Mouse (Mus musculus) midbrain, embryonic 15.5 days (tissue): Measurements from ENCODE around the gene Itih4. TPM values are rescaled to one million over a fixed set of nuclear protein-coding genes. Genes with fewer than 3 reads are reported as not detected.

Experiments
- ATAC-seq: fragments of 200-750 bp; cut with Nextera tagmentation; replicated peaks from 2 replicates; pipeline ENCODE4 v1.8.0; 2017; ENCODE audit warnings: moderate TSS enrichment
- H3K27ac ChIP-seq: fragments of 300-500 bp; sonication (generic); 2 replicates; pipeline ENCODE4 v1.5.1; 2015; ENCODE audit warnings: mild to moderate bottlenecking, inconsistent platforms
- H3K27me3 ChIP-seq: fragments of 300-500 bp; sonication (generic); replicated peaks from 2 replicates; pipeline ENCODE4 v1.6.1; 2015; ENCODE audit warnings: inconsistent platforms
- H3K36me3 ChIP-seq: fragments of 300-500 bp; sonication (generic); replicated peaks from 2 replicates; pipeline ENCODE4 v1.6.1; 2015; ENCODE audit warnings: inconsistent platforms
- H3K4me1 ChIP-seq: fragments of 300-500 bp; sonication (generic); 2 replicates; pipeline ENCODE4 v1.6.1; 2015; ENCODE audit warnings: inconsistent platforms
- H3K4me2 ChIP-seq: fragments of 300-500 bp; sonication (generic); 2 replicates; pipeline ENCODE4 v1.6.1; 2015; ENCODE audit warnings: inconsistent platforms, mild to moderate bottlenecking, moderate library complexity
- H3K4me3 ChIP-seq: fragments of 300-500 bp; sonication (generic); 2 replicates; pipeline ENCODE4 v1.5.1; 2015; ENCODE audit warnings: mild to moderate bottlenecking, inconsistent platforms
- H3K9ac ChIP-seq: fragments of 300-500 bp; sonication (generic); 2 replicates; pipeline ENCODE4 v1.6.1; 2015; ENCODE audit warnings: mild to moderate bottlenecking, inconsistent platforms
- H3K9me3 ChIP-seq: fragments of 300-500 bp; sonication (generic); 2 replicates; pipeline ENCODE4 v1.6.1; 2016; ENCODE audit warnings: inconsistent platforms
- WGBS: fragments of 180-500 bp; shearing (Covaris S2); methylation state at CpG from one replicate; pipeline ENCODE4 v1.1.7; 2015; ENCODE audit warnings: mixed read lengths; 5-methylcytosine and 5-hydroxymethylcytosine counted together
- polyA plus RNA-seq: library from polyadenylated mRNA; unstranded; fragments of >200 nt; fragmentation: Nextera tagmentation; extraction: Ambion mirVana; gene quantifications from 2 replicates; pipeline ENCODE4 v1.2.1, GENCODE M21; 2015

The Itih4 gene
- polyA plus RNA-seq, 1 experiment from 2014 or later, result not detected

DNA sequence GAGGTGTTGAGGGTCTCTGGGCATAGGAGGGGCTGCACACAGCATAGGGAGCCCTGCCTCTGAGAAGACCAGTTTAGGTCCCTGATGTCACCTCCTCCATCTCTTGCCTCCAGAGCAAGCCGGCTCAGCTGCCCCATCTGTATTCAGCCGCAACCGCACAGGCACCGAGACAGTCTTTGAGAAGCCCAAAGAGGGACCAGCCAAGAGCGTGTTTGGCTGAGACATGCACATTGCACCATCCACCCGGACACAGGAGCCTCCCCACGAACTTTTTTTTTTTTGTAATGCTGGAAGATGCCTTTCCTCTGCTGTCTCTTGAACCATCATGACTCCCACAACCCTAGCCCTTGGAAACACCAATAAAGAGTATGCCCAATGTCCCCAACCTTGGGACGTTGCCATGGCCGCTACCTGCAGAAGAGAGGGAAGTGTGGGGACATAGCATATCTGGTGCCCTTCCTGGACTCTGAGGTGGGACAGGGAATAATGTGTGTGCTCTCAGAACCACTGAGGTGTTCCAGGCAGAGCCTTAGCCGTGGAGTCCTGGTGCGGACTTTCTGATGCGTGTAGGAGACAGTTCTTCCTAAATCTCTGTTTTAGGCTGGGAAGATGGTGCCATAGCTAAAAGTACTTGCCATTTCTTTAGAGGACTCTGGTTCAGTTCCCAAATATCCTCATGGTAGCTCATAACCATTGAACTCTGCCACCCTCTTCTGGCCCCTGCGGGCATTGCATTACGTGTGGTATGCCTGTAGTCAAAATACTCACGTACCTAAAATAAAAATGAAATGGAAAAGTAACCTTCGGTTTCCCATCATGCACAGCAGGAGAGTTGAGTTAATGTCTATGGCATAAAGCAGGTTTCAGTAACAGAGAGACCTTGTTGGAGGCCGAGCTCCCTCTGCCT is 5.2 kb upstream of the Itih4 start:
- H3K27me3 ChIP-seq, result no peaks in the 10 kb centered on the region
- no peak for ATAC-seq
- H3K27ac ChIP-seq, result no peak overlapping the region
- WGBS, result 87% methylated on average over 17 of the region's 17 CpGs
- H3K4me3 ChIP-seq, result no peak overlapping the region
- H3K36me3 ChIP-seq, result no peaks in the 10 kb centered on the region
- H3K4me1 ChIP-seq, result no peaks in the 10 kb centered on the region
- no peak overlapping the region for H3K4me2 ChIP-seq
- H3K9ac ChIP-seq, result no peak overlapping the region
- H3K9me3 ChIP-seq, result no peaks in the 10 kb centered on the region

DNA sequence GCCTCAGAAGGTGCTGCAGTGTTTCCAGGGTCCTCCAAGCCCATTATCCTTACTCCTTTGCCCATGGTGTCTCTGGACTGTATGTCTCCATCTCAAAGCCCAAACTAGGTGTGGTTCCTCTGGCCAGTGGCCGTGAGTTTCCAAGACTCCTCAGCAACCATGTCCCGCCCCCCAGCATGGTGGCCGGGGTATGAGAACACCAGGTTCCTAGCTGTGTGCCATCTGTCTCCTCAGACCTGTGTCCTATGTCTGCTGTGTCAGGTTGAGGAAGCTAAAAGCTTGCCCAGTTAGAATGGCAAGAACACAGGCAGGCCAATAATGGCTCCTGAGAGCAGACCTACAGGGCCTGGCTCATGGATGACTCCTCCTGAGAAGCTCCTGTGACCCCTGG is 4.6 kb upstream of the Itih4 start:
- Histone ChIP-seq H3K36me3 (no peaks in the 10 kb centered on the region), H3K4me2 (no peak overlapping the region), H3K27ac (no peak overlapping the region), H3K9ac (no peak overlapping the region), H3K4me3 (no peak overlapping the region), H3K4me1 (no peaks in the 10 kb centered on the region), H3K9me3 (no peaks in the 10 kb centered on the region), H3K27me3 (no peaks in the 10 kb centered on the region)
- WGBS, result 86% methylated on average over 3 of the region's 3 CpGs
- ATAC-seq, result no peak

DNA sequence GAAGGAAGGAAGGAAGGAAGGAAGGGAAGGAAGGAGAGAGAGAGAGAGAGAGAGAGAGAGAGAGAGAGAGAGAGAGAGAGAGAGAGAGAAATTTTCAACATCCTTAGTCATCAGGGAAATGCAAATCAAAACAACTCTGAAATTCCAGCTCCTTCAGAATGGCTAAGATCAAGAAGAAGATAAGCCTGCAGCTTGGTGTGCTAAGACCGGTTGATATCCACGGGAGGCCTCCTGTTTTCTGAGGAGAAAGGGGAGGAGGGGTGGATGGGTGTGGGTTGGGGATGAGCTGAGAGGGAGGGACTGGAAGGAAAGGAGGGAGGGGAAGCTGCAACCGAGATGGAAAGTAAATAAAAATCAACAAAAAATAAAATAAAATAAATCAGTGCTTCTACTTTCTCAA is 978 bp upstream of the Itih4 start:
- no peak overlapping the region for H3K4me2 ChIP-seq
- no peak overlapping the region for H3K4me3 ChIP-seq
- no peak overlapping the region for H3K27ac ChIP-seq
- no peaks in the 10 kb centered on the region for H3K36me3 ChIP-seq
- no peaks in the 10 kb centered on the region for H3K27me3 ChIP-seq
- ATAC-seq, result no peak
- 15% methylated on average over 3 of the region's 3 CpGs for WGBS
- H3K9me3 ChIP-seq, result no peaks in the 10 kb centered on the region
- H3K9ac ChIP-seq, result no peak overlapping the region
- no peaks in the 10 kb centered on the region for H3K4me1 ChIP-seq

DNA sequence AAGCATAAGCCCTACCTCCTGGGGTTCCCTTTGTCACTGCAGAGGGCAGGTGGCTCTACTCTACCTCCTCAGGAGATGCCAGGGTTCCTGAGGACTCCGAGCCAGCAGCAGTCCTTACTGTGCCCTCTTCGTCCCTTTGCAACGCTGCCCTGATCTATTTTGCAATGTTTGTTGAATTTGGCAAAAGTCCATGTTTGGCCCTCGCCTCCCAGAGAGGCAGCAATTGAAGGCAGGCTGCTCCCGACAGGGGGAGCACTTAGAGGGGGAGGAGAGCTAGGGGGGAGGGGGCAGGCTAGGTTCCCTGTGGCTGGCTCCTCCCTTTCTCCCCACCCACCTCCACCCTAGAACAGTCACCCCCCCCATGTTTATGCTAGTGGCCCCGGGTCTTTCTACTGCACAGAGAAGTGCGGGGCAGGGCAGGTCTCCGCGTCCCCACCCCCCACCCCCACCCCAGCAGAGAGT is 2.0 kb downstream of the Itih4 start:
- Histone ChIP-seq H3K27me3 (no peaks in the 10 kb centered on the region), H3K27ac (no peak overlapping the region), H3K9ac (no peak overlapping the region), H3K4me3 (no peak overlapping the region), H3K36me3 (no peaks in the 10 kb centered on the region), H3K4me2 (no peak overlapping the region), H3K9me3 (no peaks in the 10 kb centered on the region), H3K4me1 (no peaks in the 10 kb centered on the region)
- ATAC-seq, result no peak
- WGBS, result 25% methylated on average over 9 of the region's 9 CpGs

DNA sequence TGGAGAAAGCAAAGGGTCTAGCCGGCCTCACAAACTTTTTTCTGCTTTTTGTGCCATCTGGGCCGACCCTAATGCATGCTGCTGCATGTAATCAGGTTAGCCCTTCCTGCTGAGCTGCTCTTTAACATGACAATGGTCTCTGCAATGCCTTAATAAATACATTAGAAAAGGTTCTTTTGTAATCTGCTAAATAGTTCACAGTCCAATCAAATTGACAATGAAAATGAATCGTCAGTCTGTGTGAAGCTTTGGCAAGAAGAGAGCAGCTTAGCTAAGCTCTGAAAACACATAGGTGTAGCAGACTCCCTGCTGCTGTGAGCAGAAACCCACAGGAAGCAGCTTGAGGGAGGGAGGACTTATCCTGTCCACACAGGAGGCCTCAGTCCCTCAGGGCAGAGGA is 13.7 kb downstream of the Itih4 start:
- Histone ChIP-seq H3K4me3 (no peak overlapping the region), H3K27me3 (no peaks in the 10 kb centered on the region), H3K4me2 (no peak overlapping the region), H3K9ac (no peak overlapping the region), H3K36me3 (no peaks in the 10 kb centered on the region), H3K4me1 (no peaks in the 10 kb centered on the region), H3K9me3 (no peaks in the 10 kb centered on the region), H3K27ac (no peak overlapping the region)
- no peak for ATAC-seq
- 17% methylated on average over 3 of the region's 3 CpGs for WGBS

DNA sequence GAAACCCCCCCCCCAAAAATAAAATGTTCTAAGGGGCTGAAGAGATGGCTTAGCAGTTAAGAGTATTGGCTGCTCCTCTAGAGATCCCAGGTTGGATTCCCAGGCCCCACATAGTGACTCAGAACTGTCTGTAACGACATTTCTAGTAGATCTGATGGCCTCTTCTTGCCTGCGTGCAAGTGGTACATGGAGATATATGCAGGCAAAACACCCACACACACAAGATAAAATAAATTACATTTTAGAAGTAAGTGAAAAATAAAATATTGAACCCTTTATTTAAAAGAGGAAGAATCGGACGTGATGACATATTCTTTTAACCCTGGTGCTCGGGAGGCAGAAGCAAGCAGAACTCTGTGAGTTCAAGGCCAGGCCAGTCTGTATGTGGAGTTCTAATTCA is 16.4 kb downstream of the Itih4 start:
- Histone ChIP-seq H3K4me2 (no peak overlapping the region), H3K4me1 (no peaks in the 10 kb centered on the region), H3K36me3 (no peaks in the 10 kb centered on the region), H3K4me3 (no peak overlapping the region), H3K27ac (no peak overlapping the region), H3K9ac (no peak overlapping the region), H3K27me3 (no peaks in the 10 kb centered on the region), H3K9me3 (no peaks in the 10 kb centered on the region)
- no peak for ATAC-seq
- WGBS, result 93% methylated on average over 5 of the region's 5 CpGs

DNA sequence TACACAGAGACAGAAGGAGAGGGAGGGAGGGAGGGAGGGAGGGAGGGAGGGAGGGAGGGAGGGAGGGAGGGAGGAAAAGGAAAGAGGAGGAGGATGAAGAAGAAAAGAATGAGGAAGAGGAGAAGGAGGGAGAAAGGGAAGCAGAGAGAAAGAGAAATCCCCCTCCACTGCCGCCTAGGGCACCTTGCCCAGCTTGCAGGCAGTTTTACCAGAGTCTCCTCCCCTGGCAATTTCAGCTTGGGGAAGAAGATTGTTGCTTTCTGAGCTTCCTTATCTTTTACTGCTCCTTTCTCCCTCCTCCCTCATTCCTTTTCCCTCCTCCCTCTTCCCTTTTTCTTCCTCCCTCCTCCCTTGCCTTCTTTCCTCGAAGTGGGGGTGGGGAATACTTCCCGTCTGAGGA is 16.8 kb downstream of the Itih4 start:
- Histone ChIP-seq H3K4me3 (no peak overlapping the region), H3K4me2 (no peak overlapping the region), H3K27ac (no peak overlapping the region), H3K9me3 (no peaks in the 10 kb centered on the region), H3K4me1 (no peaks in the 10 kb centered on the region), H3K36me3 (no peaks in the 10 kb centered on the region), H3K9ac (no peak overlapping the region), H3K27me3 (no peaks in the 10 kb centered on the region)
- 75% methylated on average over 3 of the region's 3 CpGs for WGBS
- no peak for ATAC-seq

DNA sequence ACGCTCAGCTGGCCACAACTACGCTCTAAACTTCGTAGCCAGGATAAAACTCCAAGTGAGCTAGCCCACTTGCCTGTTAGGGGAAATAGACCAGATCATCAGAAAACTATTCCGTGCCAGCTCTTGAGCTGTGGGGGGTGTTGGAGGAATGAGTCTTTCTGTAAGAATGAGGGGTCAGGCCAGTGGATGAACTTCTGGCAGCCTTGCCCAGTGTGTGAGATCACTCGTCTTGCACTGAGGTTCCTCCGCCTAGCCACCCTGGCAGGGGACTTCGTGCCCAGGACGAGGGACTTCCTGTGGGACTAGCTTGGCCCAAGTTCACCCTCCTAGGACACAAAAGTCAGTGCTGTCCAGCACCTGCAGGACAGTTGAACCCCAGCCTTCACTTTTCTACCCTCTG is 18.0 kb downstream of the Itih4 start:
- no peak overlapping the region for H3K4me3 ChIP-seq
- H3K9ac ChIP-seq, result no peak overlapping the region
- no peak overlapping the region for H3K4me2 ChIP-seq
- no peaks in the 10 kb centered on the region for H3K9me3 ChIP-seq
- H3K4me1 ChIP-seq, result no peaks in the 10 kb centered on the region
- 83% methylated on average over 8 of the region's 8 CpGs for WGBS
- H3K36me3 ChIP-seq, result no peaks in the 10 kb centered on the region
- no peaks in the 10 kb centered on the region for H3K27me3 ChIP-seq
- H3K27ac ChIP-seq, result no peak overlapping the region
- ATAC-seq, result no peak

DNA sequence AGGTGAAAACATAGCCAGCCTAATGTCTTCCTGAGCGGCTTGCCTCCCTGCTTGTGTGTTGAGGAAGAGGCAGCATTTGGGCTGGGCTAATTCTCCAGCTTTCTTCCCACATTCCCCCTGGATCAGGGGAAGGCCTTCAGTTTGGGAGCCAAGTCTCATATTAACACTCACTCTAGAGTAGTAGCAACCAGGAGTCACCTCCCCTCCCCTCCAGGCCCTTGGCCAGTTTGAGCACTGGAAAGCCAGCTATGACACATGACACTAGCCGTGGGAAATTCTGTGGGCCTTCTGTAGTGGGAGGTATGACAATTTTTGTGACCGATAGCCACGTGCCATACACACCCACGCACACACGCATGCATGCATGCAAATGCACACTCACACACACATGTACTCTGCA is 19.7 kb downstream of the Itih4 start:
- 92% methylated on average over 6 of the region's 6 CpGs for WGBS

DNA sequence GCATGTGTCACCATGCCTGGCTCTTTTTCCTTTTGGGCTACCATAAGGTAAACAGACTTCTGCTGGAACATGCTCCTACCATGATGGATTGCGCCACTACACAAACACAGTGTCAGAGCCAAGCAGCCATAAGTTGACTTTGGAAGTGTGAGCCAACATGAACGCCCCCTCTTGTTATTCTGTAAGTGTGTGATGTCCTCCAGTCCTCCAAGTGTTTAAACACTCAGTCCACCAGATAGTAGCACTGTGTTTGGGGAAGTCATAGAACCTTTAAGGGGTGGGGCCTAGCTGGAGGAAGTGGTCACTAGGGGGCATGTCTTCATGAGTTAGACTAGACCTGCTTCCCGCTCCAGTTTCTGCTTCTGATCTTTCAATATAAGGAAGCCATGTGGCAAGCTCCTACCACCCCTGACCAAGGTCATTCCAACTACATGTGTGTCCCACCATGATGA is 21.6 kb downstream of the Itih4 start:
- Histone ChIP-seq H3K27ac (no peak overlapping the region), H3K9me3 (no peaks in the 10 kb centered on the region), H3K27me3 (no peaks in the 10 kb centered on the region), H3K4me3 (no peak overlapping the region), H3K4me1 (no peaks in the 10 kb centered on the region), H3K36me3 (no peaks in the 10 kb centered on the region), H3K4me2 (no peak overlapping the region), H3K9ac (no peak overlapping the region)
- no peak for ATAC-seq
- 90% methylated on average over 3 of the region's 3 CpGs for WGBS

More for the DNA sequence above, 19.7 kb downstream of the Itih4 start:
- Histone ChIP-seq H3K9ac (no peak overlapping the region), H3K4me3 (no peak overlapping the region), H3K27me3 (no peaks in the 10 kb centered on the region), H3K36me3 (no peaks in the 10 kb centered on the region), H3K27ac (no peak overlapping the region), H3K4me1 (no peaks in the 10 kb centered on the region), H3K4me2 (no peak overlapping the region), H3K9me3 (no peaks in the 10 kb centered on the region)
- ATAC-seq, result no peak

DNA sequence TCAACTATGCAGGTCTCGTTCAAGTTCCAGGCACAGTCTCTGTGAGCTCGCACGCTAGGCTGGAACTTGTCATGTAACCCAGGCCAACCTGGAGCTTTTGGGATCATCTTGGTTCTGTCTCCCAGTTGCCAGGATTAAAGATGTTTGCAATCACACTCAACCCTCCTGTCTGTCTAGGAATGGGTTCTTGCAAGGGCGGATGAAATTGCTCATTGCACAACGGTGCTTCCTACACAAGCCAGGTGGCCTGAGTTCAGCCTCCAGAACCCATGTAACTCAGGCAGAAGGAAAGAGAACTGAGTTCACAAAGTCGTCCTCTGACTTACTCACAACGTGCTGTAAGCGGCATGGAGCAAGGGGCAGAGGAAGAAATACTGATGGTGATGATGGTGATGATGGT is 24.9 kb downstream of the Itih4 start:
- Histone ChIP-seq H3K9ac (no peak overlapping the region), H3K27me3 (no peaks in the 10 kb centered on the region), H3K9me3 (no peaks in the 10 kb centered on the region), H3K4me2 (no peak overlapping the region), H3K4me1 (no peaks in the 10 kb centered on the region), H3K36me3 (no peaks in the 10 kb centered on the region), H3K27ac (no peak overlapping the region), H3K4me3 (no peak overlapping the region)
- ATAC-seq, result no peak
- 91% methylated on average over 8 of the region's 8 CpGs for WGBS

DNA sequence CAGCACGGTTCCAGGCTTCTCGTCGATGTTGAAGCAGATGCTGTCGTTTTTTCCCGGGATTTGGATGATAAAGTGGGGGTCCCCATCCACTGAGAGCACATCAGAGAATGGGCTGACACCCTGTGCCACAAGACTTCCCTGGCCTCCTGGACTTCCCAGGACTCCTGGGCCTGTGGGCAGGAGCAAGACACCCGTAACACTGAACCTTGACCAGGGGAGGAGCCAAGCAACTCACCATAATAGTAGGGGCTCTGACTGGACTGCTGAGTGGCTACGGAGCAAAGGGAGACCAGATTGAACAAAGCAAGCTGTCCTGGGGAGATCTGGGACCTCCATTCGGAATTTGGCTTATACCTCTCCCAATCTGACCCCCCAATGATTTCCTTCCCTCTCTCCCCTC is 26.4 kb downstream of the Itih4 start:
- H3K4me1 ChIP-seq, result no peaks in the 10 kb centered on the region
- 80% methylated on average over 8 of the region's 8 CpGs for WGBS
- no peaks in the 10 kb centered on the region for H3K27me3 ChIP-seq
- H3K36me3 ChIP-seq, result no peaks in the 10 kb centered on the region
- no peak overlapping the region for H3K4me2 ChIP-seq
- no peak for ATAC-seq
- no peak overlapping the region for H3K4me3 ChIP-seq
- no peak overlapping the region for H3K27ac ChIP-seq
- no peaks in the 10 kb centered on the region for H3K9me3 ChIP-seq
- H3K9ac ChIP-seq, result no peak overlapping the region

DNA sequence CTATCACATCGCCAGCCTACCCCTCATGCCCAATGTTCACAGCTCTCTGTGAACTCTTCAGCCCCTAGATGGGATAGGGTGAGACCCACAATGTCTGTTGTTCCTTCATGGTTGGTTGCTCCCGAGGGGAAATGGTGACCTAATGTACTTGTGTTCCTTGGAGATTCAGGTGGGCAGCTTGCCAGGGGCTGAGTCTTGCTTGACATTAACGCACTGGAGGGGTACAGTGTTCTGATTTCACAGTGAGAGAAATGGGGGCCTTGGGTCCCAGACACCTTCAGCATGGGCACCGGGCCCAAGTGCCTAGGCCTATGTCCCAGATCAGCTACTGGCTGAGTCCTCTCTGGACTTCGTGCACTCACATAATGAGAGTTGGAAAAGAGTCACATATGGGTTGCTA is 27.1 kb downstream of the Itih4 start:
- no peaks in the 10 kb centered on the region for H3K36me3 ChIP-seq
- H3K4me2 ChIP-seq, result no peak overlapping the region
- no peaks in the 10 kb centered on the region for H3K27me3 ChIP-seq
- no peaks in the 10 kb centered on the region for H3K9me3 ChIP-seq
- no peaks in the 10 kb centered on the region for H3K4me1 ChIP-seq
- H3K27ac ChIP-seq, result no peak overlapping the region
- H3K9ac ChIP-seq, result no peak overlapping the region
- no peak for ATAC-seq
- no peak overlapping the region for H3K4me3 ChIP-seq
- WGBS, result 82% methylated on average over 5 of the region's 5 CpGs
